Mouse (Mus musculus) CH12.LX (cell line): ENCODE data around the gene Rab3b. TPM values are rescaled to one million over a fixed set of nuclear protein-coding genes. Genes with fewer than 3 reads are reported as not detected.

Source experiments
- DNase-seq: peaks from one replicate; pipeline ENCODE4 v3.0.0-alpha.2; 2013; ENCODE audit errors: extremely low read depth
- H3K27ac ChIP-seq: 2 replicates; pipeline ENCODE4 v1.5.1; 2012; ENCODE audit warnings: low read depth, mild to moderate bottlenecking, control low read depth, moderate library complexity; ENCODE audit not compliant: insufficient read depth
- H3K27me3 ChIP-seq: replicated peaks from 2 replicates; pipeline ENCODE3; 2012; ENCODE audit warnings: inconsistent platforms
- H3K36me3 ChIP-seq, 2 experiments: replicated peaks in 1 of 2; 2 replicates each; pipeline versions ENCODE3 to v1.6.1; 2012; ENCODE audit warnings: inconsistent platforms in 1 of 2, low read length in 1 of 2, mild to moderate bottlenecking in 1 of 2, mixed read lengths in 1 of 2, moderate library complexity in 1 of 2; ENCODE audit not compliant: control insufficient read depth in 1 of 2, insufficient read depth in 1 of 2
- H3K4me1 ChIP-seq, 2 experiments: 2 replicates each; pipeline ENCODE4 v1.6.1; 2012; ENCODE audit warnings: inconsistent platforms in 1 of 2, moderate library complexity in 1 of 2; ENCODE audit not compliant: insufficient read depth in 2 of 2, control insufficient read depth in 1 of 2
- H3K4me2 ChIP-seq: 2 replicates; pipeline ENCODE4 v1.6.1; 2012; ENCODE audit warnings: low read depth, mild to moderate bottlenecking, control low read depth; ENCODE audit not compliant: poor library complexity, insufficient read depth, severe bottlenecking
- H3K4me3 ChIP-seq, 3 experiments: fragments of 150-350 bp in 1 of 3; sonication (generic) in 1 of 3; replicated peaks in 1 of 3; 2 replicates each; pipeline versions ENCODE3 to v1.5.1; 2011 to 2012; ENCODE audit warnings: low read depth in 2 of 3, low read length in 2 of 3, mild to moderate bottlenecking in 2 of 3, moderate library complexity in 2 of 3, control low read depth in 1 of 3, improper control_type of control experiment in 1 of 3, inconsistent platforms in 1 of 3, mixed read lengths in 1 of 3; ENCODE audit not compliant: poor library complexity in 1 of 3
- H3K79me2 ChIP-seq: replicated peaks from 2 replicates; pipeline ENCODE4 v1.6.1; 2012; ENCODE audit warnings: mild to moderate bottlenecking, moderate library complexity; ENCODE audit not compliant: control insufficient read depth, poor library complexity, insufficient read depth, severe bottlenecking; ENCODE audit errors: extremely low read depth
- H3K9ac ChIP-seq: 2 replicates; pipeline ENCODE4 v1.6.1; 2012; ENCODE audit warnings: low read depth, mild to moderate bottlenecking, control low read depth, moderate library complexity; ENCODE audit not compliant: insufficient read depth
- H3K9me3 ChIP-seq: replicated peaks from 2 replicates; pipeline ENCODE3; 2012; ENCODE audit warnings: low read length, inconsistent platforms, mixed read lengths
- CHD2 ChIP-seq: IDR thresholded peaks from 2 replicates; pipeline ENCODE4 v1.6.1; 2011; ENCODE audit warnings: low read length, improper control_type of control experiment
- CTCF ChIP-seq, 2 experiments: IDR thresholded peaks in 1 of 2; conservative IDR thresholded peaks in 1 of 2; 2 replicates each; pipeline ENCODE4 v1.5.1; 2011 to 2012; ENCODE audit warnings: low read depth in 2 of 2, low read length in 2 of 2, improper control_type of control experiment in 1 of 2, inconsistent platforms in 1 of 2, mild to moderate bottlenecking in 1 of 2, moderate library complexity in 1 of 2
- ELF1 ChIP-seq: IDR thresholded peaks from 2 replicates; pipeline ENCODE4 v1.6.1; 2014; ENCODE audit warnings: low read depth, mild to moderate bottlenecking, inconsistent platforms, low read length, improper control_type of control experiment
- EP300 ChIP-seq: IDR thresholded peaks from 2 replicates; pipeline ENCODE4 v1.6.1; 2011; ENCODE audit warnings: low read length, improper control_type of control experiment
- GABPA ChIP-seq: IDR thresholded peaks from 2 replicates; pipeline ENCODE4 v1.6.1; 2012; ENCODE audit warnings: low read depth, low read length, improper control_type of control experiment, inconsistent platforms; ENCODE audit not compliant: insufficient replicate concordance
- KAT2A ChIP-seq: IDR thresholded peaks from 2 replicates; pipeline ENCODE4 v1.6.1; 2012; ENCODE audit warnings: low read length, improper control_type of control experiment, inconsistent platforms; ENCODE audit not compliant: insufficient replicate concordance
- MAFK ChIP-seq: IDR thresholded peaks from 2 replicates; pipeline ENCODE4 v1.6.1; 2011; ENCODE audit warnings: low read length, improper control_type of control experiment; ENCODE audit not compliant: insufficient replicate concordance
- MAZ ChIP-seq: IDR thresholded peaks from 2 replicates; pipeline ENCODE4 v1.6.1; 2012; ENCODE audit warnings: low read depth, mild to moderate bottlenecking, inconsistent platforms, low read length, improper control_type of control experiment, moderate library complexity
- MXI1 ChIP-seq: IDR thresholded peaks from 2 replicates; pipeline ENCODE4 v1.6.1; 2011; ENCODE audit warnings: mild to moderate bottlenecking, low read depth, low read length, improper control_type of control experiment
- NELFE ChIP-seq: IDR thresholded peaks from 2 replicates; pipeline ENCODE4 v1.6.1; 2011; ENCODE audit warnings: low read depth, low read length, improper control_type of control experiment
- NRF1 ChIP-seq: IDR thresholded peaks from 2 replicates; pipeline ENCODE4 v1.6.1; 2014; ENCODE audit warnings: low read depth, mild to moderate bottlenecking, inconsistent platforms, low read length, improper control_type of control experiment, moderate library complexity
- PAX5 ChIP-seq: IDR thresholded peaks from 2 replicates; pipeline ENCODE4 v1.6.1; 2012; ENCODE audit warnings: low read length, inconsistent platforms, mixed read lengths
- POLR2A ChIP-seq: IDR thresholded peaks from 2 replicates; pipeline ENCODE4 v1.6.1; 2011; ENCODE audit warnings: low read depth, mild to moderate bottlenecking, improper control_type of control experiment, low read length
- POLR2AphosphoS2 ChIP-seq: IDR thresholded peaks from 2 replicates; pipeline ENCODE4 v1.6.1; 2011; ENCODE audit warnings: low read depth, low read length, improper control_type of control experiment
- RCOR1 ChIP-seq: conservative IDR thresholded peaks from 2 replicates; pipeline ENCODE4 v1.6.1; 2012; ENCODE audit warnings: low read depth, mild to moderate bottlenecking, inconsistent platforms, low read length, improper control_type of control experiment
- SMC3 ChIP-seq: IDR thresholded peaks from 2 replicates; pipeline ENCODE4 v1.6.1; 2011; ENCODE audit warnings: low read depth, low read length, improper control_type of control experiment
- TBP ChIP-seq: conservative IDR thresholded peaks from 2 replicates; pipeline ENCODE4 v1.6.1; 2011; ENCODE audit warnings: low read depth, low read length, improper control_type of control experiment
- TCF12 ChIP-seq: IDR thresholded peaks from 2 replicates; pipeline ENCODE4 v1.6.1; 2014; ENCODE audit warnings: low read depth, mild to moderate bottlenecking, inconsistent platforms, low read length, improper control_type of control experiment
- USF1 ChIP-seq: IDR thresholded peaks from 2 replicates; pipeline ENCODE4 v1.6.1; 2014; ENCODE audit warnings: low read depth, mild to moderate bottlenecking, inconsistent platforms, low read length, improper control_type of control experiment
- USF2 ChIP-seq: conservative IDR thresholded peaks from 2 replicates; pipeline ENCODE4 v1.6.1; 2011; ENCODE audit warnings: low read depth, low read length, improper control_type of control experiment
- ZC3H11A ChIP-seq: IDR thresholded peaks from 2 replicates; pipeline ENCODE4 v1.6.1; 2012; ENCODE audit warnings: low read depth, mild to moderate bottlenecking, inconsistent platforms, low read length, improper control_type of control experiment
- ZKSCAN1 ChIP-seq: IDR thresholded peaks from 2 replicates; pipeline ENCODE4 v1.6.1; 2012; ENCODE audit warnings: low read depth, inconsistent platforms, low read length, improper control_type of control experiment, borderline replicate concordance
- ZMIZ1 ChIP-seq: IDR thresholded peaks from 2 replicates; pipeline ENCODE4 v1.6.1; 2012; ENCODE audit warnings: low read depth, mild to moderate bottlenecking, inconsistent platforms, low read length, improper control_type of control experiment
- ZNF384 ChIP-seq: IDR thresholded peaks from 2 replicates; pipeline ENCODE4 v1.6.1; 2012; ENCODE audit warnings: low read depth, low read length, improper control_type of control experiment, inconsistent platforms
- dilution Hi-C: fragments of 300-500 bp; cut with MboI; formaldehyde crosslinking; loops from 2 replicates; pipeline ENCODE4 v1.14.3; 2020; ENCODE audit warnings: low sequenced_read_pairs; ENCODE audit not compliant: extremely low pct_unique_long_range_greater_than_20kb, extremely low pct_ligation_motif_present
- in situ Hi-C: fragments of 300-500 bp; cut with MboI; formaldehyde crosslinking; loops from 3 replicates; pipeline ENCODE4 v1.14.3; 2019; ENCODE audit warnings: low sequenced_read_pairs, low pct_ligation_motif_present, low pct_unique_long_range_greater_than_20kb, mixed read lengths
- polyA plus RNA-seq: library from polyadenylated mRNA; unstranded; fragments of >175 nt; gene quantifications from 2 replicates; pipeline ENCODE4 v1.2.1, GENCODE M21; 2012; ENCODE audit warnings: low read depth; ENCODE audit not compliant: insufficient read length
- total RNA-seq, 2 experiments: library from RNA; depleted of rRNA; stranded (reverse); fragments of 300-350 nt in 1 of 2; fragments of >200 nt in 1 of 2; gene quantifications; 2 replicates each; pipeline ENCODE4 v1.2.3; 2012 to 2014

Gene Rab3b
- total and polyA plus RNA-seq, 3 experiments: 0.56 to 0.94 (median 0.85) TPM

GRCm38 (mm10) chr4:108969517-108969916 is 90.7 kb downstream of the Rab3b start:
- in situ Hi-C loops: no loop called here
- Histone ChIP-seq H3K4me3 (no peak overlapping the region), H3K79me2 (no peaks in the 10 kb centered on the region), H3K4me2 (no peak overlapping the region), H3K4me1 (no peaks in the 10 kb centered on the region), H3K36me3 (no peaks in the 10 kb centered on the region), H3K27me3 (no peaks in the 10 kb centered on the region), H3K27ac (no peak overlapping the region), H3K9me3 (no peaks in the 10 kb centered on the region), H3K9ac (no peak overlapping the region)
- no peak for DNase-seq
- dilution Hi-C loops: no loop called here
- TF ChIP-seq KAT2A: no peak
- no peak for TF ChIP-seq MXI1
- TF ChIP-seq GABPA: no peak
- TF ChIP-seq POLR2AphosphoS2: no peak
- no peak for TF ChIP-seq EP300
- TF ChIP-seq SMC3: no peak
- TF ChIP-seq RCOR1: no peak
- TF ChIP-seq USF2: no peak
- TF ChIP-seq ELF1: no peak
- TF ChIP-seq NELFE: no peak
- no peak for TF ChIP-seq CHD2
- TF ChIP-seq ZMIZ1: no peak
- TF ChIP-seq CTCF (conservative IDR thresholded peaks at IDR 0.05 in 1 of 2, IDR thresholded peaks at IDR 0.05 in 1 of 2; ENCODE audit: low read depth in 2 of 2, low read length in 2 of 2): no peak
- no peak for TF ChIP-seq ZKSCAN1
- TF ChIP-seq TBP: no peak
- no peak for TF ChIP-seq TCF12

GRCm38 (mm10) chr4:108971054-108971453 is 92.2 kb downstream of the Rab3b start:
- no peak for DNase-seq
- no peak overlapping the region for H3K4me2 ChIP-seq
- H3K79me2 ChIP-seq: no peaks in the 10 kb centered on the region
- H3K27ac ChIP-seq: no peak overlapping the region
- in situ Hi-C loops: no loop called here
- no peak overlapping the region for H3K9ac ChIP-seq
- dilution Hi-C loops: no loop called here
- H3K27me3 ChIP-seq: no peaks in the 10 kb centered on the region
- H3K36me3 ChIP-seq: no peaks in the 10 kb centered on the region
- H3K9me3 ChIP-seq: no peaks in the 10 kb centered on the region
- TF ChIP-seq MAFK: no peak
- TF ChIP-seq MAZ: no peak
- no peak for TF ChIP-seq ZC3H11A
- no peak for TF ChIP-seq EP300
- TF ChIP-seq NRF1: no peak
- no peak for TF ChIP-seq POLR2A
- TF ChIP-seq PAX5: no peak
- no peak for TF ChIP-seq USF1
- TF ChIP-seq ZNF384: no peak
- no peak for TF ChIP-seq KAT2A
- TF ChIP-seq GABPA: no peak
- no peak for TF ChIP-seq ELF1
- peaks cover 0 to 2% of the 10 kb centered on the region in 2 experiments; a peak in 1 of 4 replicates for H3K4me1 ChIP-seq
- no peak overlapping the region for H3K4me3 ChIP-seq
